Mouse (Mus musculus) ZHBTc4 (cell line): ENCODE results near the gene Plcb3.
"Not testable (repeated sequence)": the region's sequence is repeated elsewhere in the genome, so short reads cannot be mapped to it uniquely, and the experiment has no call there.

Experiments used
- DNase-seq: peaks from one replicate; pipeline ENCODE4 v3.0.0-alpha.2; 2011; ENCODE audit warnings: low read depth, low spot score

Gene Plcb3

GRCm38 (mm10) chr19:6991166-6991565, 14.9 kb upstream of the Plcb3 start:
- not testable (repeated sequence) for DNase-seq

GRCm38 (mm10) chr19:6990712-6991111, 14.4 kb upstream of the Plcb3 start:
- no peak for DNase-seq

GRCm38 (mm10) chr19:6989251-6989650, 13.0 kb upstream of the Plcb3 start:
- no peak for DNase-seq

- peak; percentile 43 for DNase-seq
Measured at GRCm38 (mm10) chr19:6987904-6988285, 11.6 kb upstream of the Plcb3 start.

GRCm38 (mm10) chr19:6987061-6987903, 11.0 kb upstream of the Plcb3 start, which contains the start of gene Vegfb:
TSS of gene Vegfb (minus strand) at chr19:6987651.
- peak; percentile 58 for DNase-seq

GRCm38 (mm10) chr19:6985951-6986708, 9.9 kb upstream of the Plcb3 start:
- DNase-seq = no peak

GRCm38 (mm10) chr19:6985300-6985699, 9.0 kb upstream of the Plcb3 start:
- DNase-seq = peak; percentile 46

GRCm38 (mm10) chr19:6983621-6984020, 7.4 kb upstream of the Plcb3 start:
- no peak for DNase-seq

GRCm38 (mm10) chr19:6981465-6981864, 5.2 kb upstream of the Plcb3 start:
- no peak for DNase-seq

- DNase-seq = peak; percentile 99
Measured at GRCm38 (mm10) chr19:6980381-6981093, 4.3 kb upstream of the Plcb3 start, which contains the start of gene Fkbp2. TSS of gene Fkbp2 (minus strand) at chr19:6980501.

GRCm38 (mm10) chr19:6979486-6980380, 3.5 kb upstream of the Plcb3 start:
- peak; percentile 100 for DNase-seq

GRCm38 (mm10) chr19:6979001-6979479, 2.8 kb upstream of the Plcb3 start:
- DNase-seq = no peak

- DNase-seq = no peak
Measured at GRCm38 (mm10) chr19:6978639-6978974, 2.3 kb upstream of the Plcb3 start.

GRCm38 (mm10) chr19:6977759-6978638, 1.7 kb upstream of the Plcb3 start:
- DNase-seq = no peak

GRCm38 (mm10) chr19:6974211-6975205, 1.8 kb downstream of the Plcb3 start, which contains the start of gene Ppp1r14b:
TSS of gene Ppp1r14b (plus strand) at chr19:6974968.
- peak; percentile 96 for DNase-seq

GRCm38 (mm10) chr19:6973581-6974190, 2.6 kb downstream of the Plcb3 start:
- no peak for DNase-seq

- DNase-seq = no peak
Measured at GRCm38 (mm10) chr19:6972247-6972917, 3.9 kb downstream of the Plcb3 start.

GRCm38 (mm10) chr19:6971644-6972043, 4.6 kb downstream of the Plcb3 start:
- peak; percentile 56 for DNase-seq
